Mouse (Mus musculus): ENCODE measurements around the gene Fezf2. TPM values are rescaled to one million over a fixed set of nuclear protein-coding genes. Genes with fewer than 3 reads are reported as not detected.

The Fezf2 gene
- polyA plus RNA-seq, 1 experiment from 2014 or later, result 0.14 TPM

DNA sequence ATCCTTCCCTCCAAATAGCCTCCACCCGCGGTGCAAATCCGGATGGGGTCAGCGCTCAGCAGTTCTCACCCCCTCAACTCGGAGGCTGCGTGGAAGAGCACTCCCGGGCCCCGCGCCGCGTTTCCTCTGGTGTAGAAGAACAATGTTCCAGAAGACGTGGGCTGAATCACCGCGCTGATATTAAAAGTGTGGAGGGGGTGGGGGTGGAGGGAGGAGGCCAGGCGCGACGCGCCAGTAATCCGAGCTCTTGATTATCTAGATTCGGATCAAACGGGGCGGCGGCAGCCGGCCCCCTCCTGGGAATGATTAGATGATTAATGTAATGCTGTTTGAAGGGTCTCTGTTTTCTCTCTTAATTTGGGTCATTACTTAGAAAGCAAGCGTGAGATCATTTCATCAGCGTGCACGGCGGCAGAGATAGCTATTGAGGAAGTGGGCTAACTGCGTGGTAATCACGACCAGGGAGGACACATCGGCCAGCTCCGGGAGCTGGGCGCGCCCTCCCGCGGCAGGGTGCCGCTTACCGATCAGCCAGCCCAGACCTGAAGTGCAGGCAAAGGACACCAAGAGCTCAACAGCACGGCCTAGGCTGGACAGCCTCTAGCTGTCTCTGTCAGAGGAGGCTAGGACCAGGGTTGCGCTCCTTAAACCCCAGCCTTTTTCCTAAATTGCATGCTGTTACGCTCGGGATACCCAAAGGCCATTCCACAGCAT is 6.8 kb downstream of the Fezf2 start:
- Histone ChIP-seq H3K4me1 (peaks cover 28% of the 10 kb centered on the region), H3K36me3 (no peaks in the 10 kb centered on the region), H3K27ac (no peak overlapping the region), H3K9ac (no peak overlapping the region), H3K27me3 (peaks cover 100% of the 10 kb centered on the region), H3K9me3 (no peaks in the 10 kb centered on the region), H3K4me3 (peak overlapping the region; percentile 2), H3K4me2 (replicated peaks) (0 out of 2 replicates have a peak overlapping the region, but pooled peaks have one; percentile 16)
- no peak for ATAC-seq (ENCODE audit: low FRiP score, low read depth)
- under 1% methylated on average over 42 of the region's 42 CpGs for WGBS

DNA sequence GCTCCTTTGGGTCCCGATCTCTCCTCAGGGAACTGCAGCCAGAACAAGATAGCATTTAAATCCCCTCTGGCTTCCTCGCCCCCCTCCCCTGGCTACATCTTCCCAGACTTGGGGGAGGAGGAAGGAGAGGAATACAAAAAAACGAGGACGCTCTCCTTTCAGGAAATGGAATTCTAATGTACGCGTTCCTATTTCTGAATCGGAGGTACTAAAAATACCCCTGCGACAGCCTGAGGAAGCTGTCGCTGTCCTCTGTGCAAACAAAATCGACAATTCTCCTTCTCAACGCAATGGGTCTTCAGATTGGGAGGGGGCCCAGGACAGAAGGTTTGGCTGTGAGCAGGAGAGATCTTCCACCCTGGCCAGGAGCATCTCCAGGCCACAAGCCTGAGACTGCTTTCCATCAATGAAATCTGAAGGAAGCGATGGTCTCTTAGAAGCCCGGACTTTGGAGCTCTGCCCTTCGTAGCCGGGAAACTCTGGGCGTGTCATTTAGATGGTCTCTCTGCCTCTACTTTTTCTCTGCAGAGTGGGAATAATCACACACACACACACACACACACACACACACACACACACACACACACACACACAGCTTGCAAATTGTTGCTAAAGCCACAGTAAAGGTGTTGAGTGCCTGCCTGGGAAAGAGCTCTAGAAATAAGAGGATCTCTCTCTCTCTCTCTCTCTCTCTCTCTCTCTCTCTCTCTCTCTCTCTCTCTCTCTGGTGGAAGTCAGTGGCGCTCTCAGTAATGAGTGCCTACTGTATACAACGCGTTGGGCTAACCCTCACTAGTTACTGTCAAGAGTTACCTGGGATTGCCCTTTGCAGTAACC is 7.5 kb downstream of the Fezf2 start:
- no peak overlapping the region for H3K9ac ChIP-seq
- peaks cover 100% of the 10 kb centered on the region for H3K27me3 ChIP-seq
- H3K27ac ChIP-seq, result no peak overlapping the region
- no peaks in the 10 kb centered on the region for H3K36me3 ChIP-seq
- no peaks in the 10 kb centered on the region for H3K9me3 ChIP-seq
- 2% methylated on average over 19 of the region's 19 CpGs for WGBS
- H3K4me2 ChIP-seq (replicated peaks), result 0 out of 2 replicates have a peak overlapping the region, but pooled peaks have one; percentile 16
- ATAC-seq (ENCODE audit: low FRiP score, low read depth), result no peak
- peaks cover 21% of the 10 kb centered on the region for H3K4me1 ChIP-seq
- 0 out of 2 replicates have a peak overlapping the region, but pooled peaks have one; percentile 3 for H3K4me3 ChIP-seq

DNA sequence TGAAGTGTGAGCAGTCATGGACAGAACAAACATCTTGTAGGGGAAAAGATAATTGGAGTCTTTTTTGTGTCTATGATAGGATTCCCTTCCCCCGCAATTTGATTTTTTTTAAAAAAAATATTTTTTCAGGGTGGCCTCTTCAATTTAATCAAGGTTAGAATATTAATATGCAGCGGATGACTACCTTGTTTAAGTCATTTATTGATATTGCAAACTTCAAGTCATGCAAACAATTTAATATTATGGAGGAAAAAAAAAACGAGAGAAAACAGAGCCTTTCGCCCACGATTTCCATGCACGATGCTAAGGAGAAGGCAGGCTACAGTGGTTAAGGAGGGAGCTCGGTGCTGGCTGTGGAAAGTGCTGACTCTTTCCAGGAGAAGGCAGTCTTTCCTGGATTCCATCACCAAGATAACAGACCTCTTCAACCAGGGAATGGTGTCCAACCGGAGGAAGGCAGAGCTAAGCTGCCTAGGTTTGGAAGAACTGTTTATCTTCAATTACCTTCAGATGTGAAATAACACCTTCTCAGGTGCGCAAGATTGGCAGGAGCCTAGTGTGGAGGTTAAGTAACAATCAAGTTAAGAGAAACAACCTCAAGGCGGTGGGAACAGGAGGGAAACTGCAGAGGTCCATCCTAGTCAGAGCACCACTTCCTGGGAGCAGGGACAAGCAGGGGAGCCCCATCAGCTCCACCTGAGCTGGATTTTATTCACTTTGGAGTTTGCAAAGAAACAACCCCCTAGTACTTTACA is 9.0 kb downstream of the Fezf2 start:
- no peak for ATAC-seq (ENCODE audit: low FRiP score, low read depth)
- under 1% methylated on average over 10 of the region's 10 CpGs for WGBS
- Histone ChIP-seq H3K4me1 (peaks cover 10% of the 10 kb centered on the region; the same call in 1 of the 2 replicates), H3K9ac (no peak overlapping the region), H3K4me3 (no peak overlapping the region), H3K27me3 (peaks cover 99% of the 10 kb centered on the region), H3K27ac (no peak overlapping the region), H3K4me2 (replicated peaks) (no peak overlapping the region), H3K9me3 (no peaks in the 10 kb centered on the region), H3K36me3 (no peaks in the 10 kb centered on the region)

DNA sequence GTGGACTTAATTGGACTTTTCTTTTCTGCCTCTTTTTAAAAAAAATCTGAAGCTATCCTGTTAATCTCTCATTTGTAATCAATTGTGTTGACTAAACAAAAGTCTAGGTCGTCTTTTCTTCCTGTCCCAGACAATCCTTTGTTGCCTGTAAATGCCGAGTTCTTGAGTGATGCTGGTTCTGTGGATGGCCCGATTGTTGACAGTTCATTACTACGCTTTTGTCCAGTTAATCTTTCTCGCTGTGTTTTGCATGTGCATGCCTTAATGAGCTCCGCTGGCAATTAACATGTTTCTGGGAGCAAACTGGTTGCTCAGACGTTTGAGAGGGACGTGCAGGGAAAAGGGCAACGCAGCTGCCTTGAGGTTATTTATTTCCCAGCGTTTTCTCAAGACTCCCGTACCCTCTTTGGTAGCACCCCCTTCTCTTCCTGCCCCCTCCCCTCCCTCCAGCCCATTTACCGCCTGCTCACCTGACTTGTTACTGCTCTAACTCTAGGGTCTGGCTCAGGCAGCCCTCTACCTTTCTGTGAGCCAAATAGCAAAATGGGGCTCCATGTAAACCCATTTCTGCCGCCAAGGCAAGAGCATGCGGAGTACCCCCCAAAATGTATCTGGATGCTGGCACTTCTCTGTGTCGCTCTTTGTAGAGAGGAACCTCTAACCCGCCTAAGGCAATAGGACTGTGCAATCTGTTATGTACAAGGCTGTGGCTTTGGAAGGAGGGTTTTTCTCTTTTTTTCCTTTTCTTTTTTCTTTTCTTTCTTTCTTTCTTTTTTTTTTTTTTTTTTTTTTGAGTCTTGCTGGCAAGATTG is 9.8 kb downstream of the Fezf2 start:
- Histone ChIP-seq H3K4me3 (no peak overlapping the region), H3K4me1 (peaks cover 10% of the 10 kb centered on the region; the same call in 1 of the 2 replicates), H3K27ac (no peak overlapping the region), H3K4me2 (replicated peaks) (no peak overlapping the region), H3K9ac (no peak overlapping the region), H3K9me3 (no peaks in the 10 kb centered on the region), H3K36me3 (no peaks in the 10 kb centered on the region), H3K27me3 (peaks cover 98% of the 10 kb centered on the region)
- under 1% methylated on average over 16 of the region's 16 CpGs for WGBS
- ATAC-seq (ENCODE audit: low FRiP score, low read depth), result no peak

DNA sequence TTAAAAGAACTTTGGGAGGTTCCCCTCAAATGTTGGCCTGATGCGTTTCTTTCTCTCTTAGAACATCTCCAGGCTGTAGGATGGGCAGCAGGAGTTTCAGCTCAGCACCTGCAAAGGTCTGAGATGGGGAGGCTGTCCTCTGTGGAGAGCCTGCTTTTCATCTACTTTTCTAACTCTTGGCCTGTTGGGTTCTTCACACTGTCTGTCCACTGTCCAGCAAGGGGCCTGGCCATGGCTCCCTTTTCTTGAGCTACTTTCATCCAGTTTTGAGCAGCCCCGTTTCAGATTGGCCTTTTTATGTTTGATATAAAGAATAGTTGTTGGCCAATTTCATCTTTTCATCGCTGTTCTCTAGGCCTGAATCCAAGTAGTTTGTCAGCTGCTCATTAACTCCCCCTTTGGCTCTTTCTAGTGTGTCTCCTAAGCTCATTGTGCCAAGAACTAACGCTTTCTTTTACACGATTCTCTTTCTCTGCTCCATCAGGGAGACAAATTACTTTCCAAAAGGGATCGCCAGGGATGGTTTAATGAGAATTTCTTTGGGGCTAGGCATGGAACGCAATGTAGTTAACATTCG is 10.5 kb downstream of the Fezf2 start:
- ATAC-seq (ENCODE audit: low FRiP score, low read depth), result no peak
- Histone ChIP-seq H3K4me1 (peaks cover 10% of the 10 kb centered on the region; the same call in 1 of the 2 replicates), H3K9me3 (no peaks in the 10 kb centered on the region), H3K27ac (no peak overlapping the region), H3K4me2 (replicated peaks) (no peak overlapping the region), H3K9ac (no peak overlapping the region), H3K4me3 (no peak overlapping the region), H3K36me3 (no peaks in the 10 kb centered on the region), H3K27me3 (peaks cover 92% of the 10 kb centered on the region)
- WGBS, result 5% methylated on average over 8 of the region's 8 CpGs

DNA sequence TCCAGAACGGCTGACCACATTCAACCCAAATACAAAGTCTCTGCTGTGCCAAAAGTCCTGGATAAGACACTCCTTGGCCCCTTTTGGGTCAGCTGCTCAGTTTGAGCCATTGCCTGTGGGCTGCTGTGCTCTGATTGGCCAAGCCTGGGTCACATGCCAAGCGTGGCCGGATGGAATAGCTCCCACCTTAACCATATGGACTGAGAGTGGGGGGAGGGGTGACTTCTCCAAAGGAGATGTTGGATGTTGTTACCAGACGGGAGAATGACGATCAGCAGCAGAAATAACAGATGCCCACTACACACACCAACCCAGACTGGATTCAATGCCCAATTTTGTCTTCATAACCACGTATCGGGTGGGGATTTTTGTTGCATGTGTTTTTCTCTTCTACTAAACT is 13.1 kb downstream of the Fezf2 start:
- Histone ChIP-seq H3K36me3 (no peaks in the 10 kb centered on the region), H3K27ac (no peak overlapping the region), H3K4me1 (0 out of 2 replicates have a peak, but pooled peaks cover 2% of the 10 kb centered on the region), H3K4me3 (no peak overlapping the region), H3K4me2 (replicated peaks) (no peak overlapping the region), H3K9ac (no peak overlapping the region), H3K9me3 (no peaks in the 10 kb centered on the region), H3K27me3 (peaks cover 68% of the 10 kb centered on the region)
- ATAC-seq (ENCODE audit: low FRiP score, low read depth), result no peak
- 32% methylated on average over 7 of the region's 7 CpGs for WGBS

DNA sequence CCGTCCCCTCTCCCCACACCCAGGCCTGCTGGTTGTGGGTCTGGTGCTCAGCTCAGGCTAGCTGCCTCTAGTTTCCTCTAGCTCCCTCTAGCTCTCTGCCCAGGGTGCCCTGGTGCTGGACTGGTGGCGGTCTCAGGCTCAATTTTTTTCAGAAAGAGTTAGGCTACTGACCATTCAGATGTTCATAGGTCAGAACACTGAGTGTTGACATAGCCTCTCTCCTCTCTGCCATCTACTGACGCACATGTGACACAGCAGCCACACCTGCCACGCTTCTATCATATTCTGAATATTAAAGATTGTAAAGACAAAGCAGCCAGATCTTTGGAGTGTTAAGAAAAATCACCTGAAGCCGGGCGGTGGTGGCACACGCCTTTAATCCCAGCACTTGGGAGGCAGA is 14.4 kb downstream of the Fezf2 start:
- 86% methylated on average over 7 of the region's 7 CpGs for WGBS
- no peaks in the 10 kb centered on the region for H3K9me3 ChIP-seq
- no peaks in the 10 kb centered on the region for H3K36me3 ChIP-seq
- 0 out of 2 replicates have a peak, but pooled peaks cover 2% of the 10 kb centered on the region for H3K4me1 ChIP-seq
- peaks cover 55% of the 10 kb centered on the region for H3K27me3 ChIP-seq
- H3K4me2 ChIP-seq (replicated peaks), result no peak overlapping the region
- no peak overlapping the region for H3K27ac ChIP-seq
- H3K9ac ChIP-seq, result no peak overlapping the region
- no peak for ATAC-seq (ENCODE audit: low FRiP score, low read depth)
- no peak overlapping the region for H3K4me3 ChIP-seq

DNA sequence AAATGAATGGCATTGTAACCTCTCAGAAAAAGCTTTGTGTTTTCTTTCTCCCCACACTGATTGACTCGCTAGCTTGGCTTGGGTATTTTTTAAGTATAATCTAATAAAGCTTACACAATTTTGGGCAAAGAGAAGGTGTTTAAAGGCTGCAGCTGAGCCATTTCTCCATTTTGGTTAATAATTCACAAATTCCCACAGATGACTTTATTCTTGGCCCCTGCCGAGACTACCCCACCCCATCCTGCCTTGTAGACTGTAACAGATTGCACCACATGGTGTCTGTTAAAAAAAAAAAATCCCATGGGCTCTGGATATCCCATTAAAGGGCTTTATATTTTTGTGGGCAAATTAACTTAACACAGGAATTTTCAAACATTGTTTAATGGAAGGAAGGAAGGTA is 44.9 kb downstream of the Fezf2 start:
- peaks cover 11% of the 10 kb centered on the region for H3K36me3 ChIP-seq
- no peaks in the 10 kb centered on the region for H3K4me1 ChIP-seq
- H3K9ac ChIP-seq, result no peak overlapping the region
- no peak for ATAC-seq (ENCODE audit: low FRiP score, low read depth)
- no peaks in the 10 kb centered on the region for H3K27me3 ChIP-seq
- no peaks in the 10 kb centered on the region for H3K9me3 ChIP-seq
- H3K4me3 ChIP-seq, result no peak overlapping the region
- H3K27ac ChIP-seq, result no peak overlapping the region
- no peak overlapping the region for H3K4me2 ChIP-seq (replicated peaks)
- WGBS, result 63% methylated on average over 2 of the region's 2 CpGs

DNA sequence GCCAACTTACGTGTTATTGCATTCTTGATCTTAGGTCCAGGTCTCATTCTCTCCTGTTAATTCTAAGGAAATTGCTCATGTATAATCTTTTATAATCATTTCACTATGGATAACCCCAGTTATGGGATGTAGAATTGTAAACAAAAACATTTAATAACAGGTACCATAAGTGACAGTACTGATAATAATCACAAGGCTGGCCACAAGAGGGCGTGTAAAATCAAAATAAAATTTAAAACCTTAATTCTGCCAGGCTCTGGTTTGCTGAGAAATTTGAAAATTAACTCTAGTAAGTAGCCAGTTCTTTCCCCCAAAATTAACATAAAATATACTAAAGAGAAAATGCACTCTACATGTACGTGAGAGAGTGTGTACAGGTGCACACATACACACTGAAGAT is 47.3 kb downstream of the Fezf2 start:
- WGBS, result 68% methylated on average over 3 of the region's 3 CpGs
- Histone ChIP-seq H3K27me3 (no peaks in the 10 kb centered on the region), H3K27ac (no peak overlapping the region), H3K4me3 (no peak overlapping the region), H3K36me3 (peaks cover 12% of the 10 kb centered on the region), H3K9me3 (no peaks in the 10 kb centered on the region), H3K4me1 (no peaks in the 10 kb centered on the region), H3K9ac (no peak overlapping the region), H3K4me2 (replicated peaks) (no peak overlapping the region)
- ATAC-seq (ENCODE audit: low FRiP score, low read depth), result no peak

DNA sequence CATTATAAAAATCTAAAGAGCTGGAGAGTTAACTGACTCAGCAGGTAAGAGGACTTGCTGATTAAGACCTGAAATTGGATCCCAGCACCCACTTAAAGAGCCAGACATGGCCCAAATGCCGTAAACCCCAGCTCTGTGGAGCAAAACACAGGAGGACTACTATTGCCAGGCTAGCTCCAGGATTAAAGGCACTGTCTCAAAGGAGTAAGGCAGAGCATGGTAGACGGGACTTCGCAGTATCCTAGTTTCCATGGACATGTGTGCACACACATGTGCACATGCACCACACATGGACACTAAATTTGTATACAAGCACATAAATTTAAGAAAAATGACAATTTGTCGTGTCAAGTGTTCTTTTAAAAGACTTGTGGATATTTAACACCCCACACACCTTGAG is 47.7 kb downstream of the Fezf2 start:
- WGBS, result 64% methylated on average over 4 of the region's 4 CpGs
- Histone ChIP-seq H3K4me3 (no peak overlapping the region), H3K9ac (no peak overlapping the region), H3K4me2 (replicated peaks) (no peak overlapping the region), H3K9me3 (no peaks in the 10 kb centered on the region), H3K36me3 (peaks cover 12% of the 10 kb centered on the region), H3K27ac (no peak overlapping the region), H3K4me1 (no peaks in the 10 kb centered on the region), H3K27me3 (no peaks in the 10 kb centered on the region)
- ATAC-seq (ENCODE audit: low FRiP score, low read depth), result no peak

DNA sequence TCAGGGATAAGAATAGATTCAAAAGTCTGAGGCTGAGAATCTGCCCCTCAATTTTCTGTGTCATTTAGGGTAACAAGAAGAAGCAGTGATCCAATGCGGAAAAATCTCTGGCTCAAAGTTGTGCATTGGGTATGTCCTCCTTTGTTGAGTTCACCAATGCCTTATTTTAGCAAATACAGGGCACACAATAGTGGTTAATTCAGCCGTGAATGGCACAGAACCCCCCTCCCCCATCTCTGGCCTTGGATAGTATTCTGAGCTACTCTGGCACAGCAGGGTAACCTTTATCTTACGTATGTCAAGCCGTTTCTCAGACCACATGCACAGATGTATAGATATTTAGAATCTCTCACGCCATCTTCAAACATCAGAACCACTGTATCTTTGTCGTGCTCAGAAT is 48.3 kb downstream of the Fezf2 start:
- Histone ChIP-seq H3K36me3 (peaks cover 13% of the 10 kb centered on the region), H3K4me3 (no peak overlapping the region), H3K4me2 (replicated peaks) (no peak overlapping the region), H3K4me1 (no peaks in the 10 kb centered on the region), H3K9me3 (no peaks in the 10 kb centered on the region), H3K27me3 (no peaks in the 10 kb centered on the region), H3K9ac (no peak overlapping the region), H3K27ac (no peak overlapping the region)
- no peak for ATAC-seq (ENCODE audit: low FRiP score, low read depth)
- WGBS, result 84% methylated on average over 6 of the region's 6 CpGs
